Mouse (Mus musculus) lung, postnatal 14 days (tissue): ENCODE measurements at regions not wholly inside any gene's neighbourhood (a gene's known extent, or its start where the extent isn't known, plus 50 kb on each side); places are given as distances from the start of the nearest gene placed in this dataset.

Experiments
- DNase-seq: peaks from one replicate; pipeline ENCODE4 v3.0.0; 2021

- DNase-seq = no peak
These were observed 380.1 kb upstream of the Slc30a5 start for GRCm38 (mm10) chr13:101213121-101213916.

DNA sequence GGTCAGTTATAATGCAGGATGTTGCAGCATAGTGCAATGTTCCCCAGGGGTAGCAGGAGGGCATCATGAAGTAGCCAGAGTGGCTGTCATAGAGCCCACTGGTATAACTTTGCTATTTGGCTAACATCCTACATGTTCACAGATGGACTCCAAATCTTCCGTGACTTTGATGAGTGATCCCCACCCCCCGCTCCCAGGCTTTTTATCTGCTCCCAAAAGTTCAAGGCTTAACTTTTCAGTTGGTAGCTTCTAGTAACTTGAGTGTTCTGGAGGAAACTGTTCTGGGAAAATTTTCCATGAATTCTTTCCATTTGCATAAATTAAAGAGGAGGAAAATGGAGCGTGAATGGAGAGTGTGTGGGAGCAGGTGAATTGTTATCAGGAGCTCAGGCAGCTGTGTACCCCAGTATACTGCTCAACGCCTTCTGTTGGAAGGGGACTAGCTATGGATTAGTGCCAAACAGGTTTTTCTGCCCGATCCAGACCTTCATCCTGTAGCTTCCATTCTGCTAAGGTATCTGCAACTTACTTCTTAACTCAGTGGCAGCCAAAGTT is 379.2 kb upstream of the Slc30a5 start:
- no peak for DNase-seq

DNA sequence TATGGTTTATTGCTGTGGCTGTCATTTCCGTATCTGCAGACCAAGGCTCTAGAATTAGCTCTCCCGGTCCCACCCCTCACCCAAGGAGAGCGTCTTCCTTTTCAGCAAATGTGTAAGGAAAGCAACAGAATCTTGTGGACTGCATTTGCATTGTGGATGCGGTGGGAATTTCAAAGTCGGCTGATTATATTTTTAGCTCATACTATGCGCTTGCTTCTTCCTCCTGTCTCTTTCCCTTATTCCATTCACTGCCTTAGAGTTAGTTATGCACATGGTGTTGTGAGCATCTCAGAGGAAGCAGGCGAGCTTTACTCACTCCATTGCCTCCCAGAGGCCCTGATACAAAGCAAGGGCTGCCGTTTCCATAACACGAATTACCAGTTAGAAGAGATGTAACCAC is 375.6 kb upstream of the Slc30a5 start:
- no peak for DNase-seq

DNA sequence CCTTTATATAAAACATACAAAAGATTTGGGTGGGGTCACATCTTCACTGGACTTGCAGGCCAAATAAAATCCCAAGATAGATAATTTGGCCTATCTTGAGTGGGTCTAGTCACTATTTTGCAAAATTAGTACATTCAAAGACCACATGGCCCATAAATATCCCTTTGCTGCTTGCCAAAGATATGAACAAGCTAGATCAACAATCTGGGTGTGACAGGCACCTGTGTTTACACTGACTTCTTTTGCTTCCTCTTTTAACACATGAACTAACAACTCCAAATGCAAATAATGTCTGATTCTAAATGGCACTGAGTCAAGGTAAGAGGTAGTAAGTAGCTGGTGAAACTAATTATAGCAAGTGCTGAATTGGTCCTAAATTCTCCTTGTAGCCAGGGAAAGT is 370.2 kb upstream of the Slc30a5 start:
- DNase-seq = no peak

DNA sequence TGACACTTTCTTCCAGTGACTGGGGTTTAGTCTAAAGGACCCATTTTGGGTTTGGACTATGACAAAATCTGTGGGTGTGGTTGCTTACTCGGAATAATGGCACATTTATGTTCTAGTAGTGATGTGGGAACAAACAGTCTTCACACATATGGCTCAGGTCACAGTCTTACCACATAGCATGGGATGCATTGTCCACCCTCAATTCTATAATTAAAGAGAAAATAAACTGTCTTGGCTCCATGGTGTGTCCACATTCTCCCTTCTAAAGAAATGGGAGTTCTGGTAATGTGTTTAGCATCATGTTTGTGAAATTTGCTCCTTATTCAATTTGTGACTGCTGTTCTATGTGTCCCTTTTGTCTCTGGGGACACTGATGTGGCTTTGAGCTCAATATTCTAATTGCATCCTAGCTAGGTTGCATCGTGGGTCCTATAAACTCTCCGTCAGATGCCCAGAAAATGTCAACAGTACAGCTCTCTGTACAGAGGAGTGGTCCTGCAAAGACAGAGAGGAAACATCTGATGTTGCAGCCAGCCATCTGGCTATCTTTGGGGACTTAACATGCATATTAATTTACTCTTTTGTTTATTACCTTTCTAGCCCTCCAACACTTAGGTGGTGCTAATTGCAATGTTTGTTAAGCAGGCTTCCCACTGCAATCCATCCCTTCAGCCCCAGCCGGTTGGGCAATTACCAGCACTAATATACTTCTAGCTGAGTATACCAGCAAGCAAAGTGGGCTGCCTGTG is 369.5 kb upstream of the Slc30a5 start:
- DNase-seq = no peak

DNA sequence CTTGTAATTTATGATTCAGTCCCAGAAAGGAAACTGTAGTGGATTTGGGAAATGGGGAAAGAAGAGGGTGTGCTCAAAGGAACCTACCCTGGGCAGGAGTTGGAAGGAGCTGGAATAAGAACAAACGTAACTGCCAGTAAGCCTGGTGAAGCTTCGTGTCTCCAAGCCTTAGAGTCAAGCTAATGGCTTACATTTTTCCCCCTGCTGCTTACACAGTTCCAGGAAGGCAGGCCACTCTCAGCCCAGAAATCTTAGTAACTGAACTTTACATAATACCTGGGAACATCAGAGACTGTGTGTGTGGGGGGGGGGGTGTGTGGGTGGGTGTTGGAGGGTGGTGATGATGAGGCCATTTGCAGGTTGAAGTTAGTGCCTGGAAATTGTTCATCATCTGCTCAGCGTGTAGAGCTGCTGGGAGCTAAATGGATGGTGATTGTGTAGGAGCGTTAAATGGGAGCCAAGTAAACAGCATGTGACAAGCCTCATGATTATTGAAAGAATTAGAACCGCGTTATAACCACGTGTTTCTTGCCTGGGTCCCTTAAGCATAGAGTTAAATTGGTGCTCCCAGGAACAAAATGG is 357.1 kb upstream of the Slc30a5 start:
- no peak for DNase-seq

DNA sequence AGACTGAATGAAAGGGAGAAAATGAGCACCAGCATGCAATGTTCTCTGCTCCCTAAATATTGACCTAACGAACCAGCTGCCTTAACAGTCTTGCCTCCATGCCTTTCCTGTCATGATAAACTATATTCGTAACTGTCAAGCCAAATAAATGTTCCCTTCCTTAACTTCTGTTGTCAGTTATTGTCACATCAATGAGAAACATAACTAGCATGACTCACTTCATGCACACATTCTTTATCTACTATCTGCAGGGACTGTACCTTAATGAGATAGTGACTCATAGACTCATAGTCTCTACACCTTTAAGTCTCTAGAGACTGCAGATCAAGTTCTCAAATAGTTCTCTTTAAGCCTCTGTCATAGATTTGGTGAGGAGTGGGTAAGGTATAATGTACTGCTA is 349.2 kb upstream of the Slc30a5 start:
- no peak for DNase-seq

DNA sequence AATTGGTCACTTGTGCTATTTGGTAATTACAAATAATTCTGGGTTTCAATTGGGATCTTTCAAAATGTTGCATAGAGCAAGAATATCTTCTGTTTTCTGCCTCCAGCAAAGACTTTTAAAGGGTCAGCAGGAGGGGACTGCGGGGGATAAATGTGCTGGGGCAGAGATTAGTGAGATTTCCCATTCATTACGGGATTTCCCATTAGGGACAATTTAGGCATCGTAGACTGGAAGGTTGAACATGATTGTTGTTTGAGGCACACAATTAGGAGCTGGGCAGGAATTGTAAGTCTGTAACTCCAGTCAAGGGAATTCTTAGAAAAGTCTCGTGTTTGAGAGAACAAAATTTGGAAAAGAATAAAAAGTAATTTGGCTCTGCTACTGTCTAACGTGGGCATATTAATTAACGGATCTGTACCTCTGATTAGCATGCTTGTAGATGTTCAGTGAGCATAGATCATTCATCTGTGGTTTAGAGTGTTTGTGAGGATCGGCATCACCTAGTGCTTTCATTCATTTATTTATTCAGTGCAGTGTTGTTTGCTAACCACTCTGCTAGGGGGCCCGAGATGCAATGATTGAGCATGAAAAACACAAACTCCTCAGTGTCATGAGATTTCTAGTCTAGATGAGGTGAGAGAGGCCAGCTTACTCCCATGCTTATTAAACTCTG is 341.9 kb upstream of the Slc30a5 start:
- DNase-seq = no peak

- DNase-seq = no peak
These were observed 328.5 kb upstream of the Slc30a5 start for GRCm38 (mm10) chr13:101161768-101162167.

GRCm38 (mm10) chr13:101159878-101160277 is 326.7 kb upstream of the Slc30a5 start:
- DNase-seq = no peak

DNA sequence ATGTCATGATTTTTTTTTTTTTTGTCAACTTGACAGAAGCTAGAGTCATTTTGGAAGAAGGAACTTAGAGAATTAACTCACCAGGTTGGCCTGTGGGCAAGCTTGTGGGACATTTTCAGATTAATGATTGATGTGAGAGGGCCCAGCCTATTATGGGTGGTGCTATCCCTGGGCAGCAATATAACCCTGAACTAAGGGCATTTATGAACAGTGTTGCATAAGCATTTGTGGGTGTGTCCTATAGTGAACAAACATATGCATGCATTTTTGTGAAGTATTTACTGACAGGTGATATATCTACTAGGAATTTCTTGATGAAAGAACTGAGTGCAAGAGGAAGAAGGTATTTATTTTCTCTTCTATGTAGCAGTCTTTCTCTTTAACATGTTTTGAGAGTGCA is 320.5 kb upstream of the Slc30a5 start:
- DNase-seq = no peak

DNA sequence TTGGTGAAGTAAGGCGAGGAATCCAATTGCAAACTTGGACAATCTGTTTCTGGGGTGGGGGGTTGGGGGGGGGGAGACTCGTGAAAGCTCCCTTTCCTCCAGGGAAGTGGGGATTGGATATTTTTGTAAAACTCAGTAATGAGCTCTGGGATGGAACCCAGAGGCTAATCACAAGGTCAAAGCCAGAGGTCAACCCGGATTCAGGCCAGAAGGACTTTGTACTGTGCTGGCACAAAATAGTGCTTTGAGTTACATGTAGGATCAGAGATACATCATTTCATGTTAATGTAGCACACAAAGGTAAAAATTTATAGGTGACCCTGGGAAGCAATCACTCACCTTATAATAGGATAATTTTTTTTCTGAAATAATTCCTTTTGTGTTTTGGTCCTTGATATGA is 309.5 kb upstream of the Slc30a5 start:
- no peak for DNase-seq

- DNase-seq = no peak
These were observed 309.0 kb upstream of the Slc30a5 start for GRCm38 (mm10) chr13:101142104-101142735.

DNA sequence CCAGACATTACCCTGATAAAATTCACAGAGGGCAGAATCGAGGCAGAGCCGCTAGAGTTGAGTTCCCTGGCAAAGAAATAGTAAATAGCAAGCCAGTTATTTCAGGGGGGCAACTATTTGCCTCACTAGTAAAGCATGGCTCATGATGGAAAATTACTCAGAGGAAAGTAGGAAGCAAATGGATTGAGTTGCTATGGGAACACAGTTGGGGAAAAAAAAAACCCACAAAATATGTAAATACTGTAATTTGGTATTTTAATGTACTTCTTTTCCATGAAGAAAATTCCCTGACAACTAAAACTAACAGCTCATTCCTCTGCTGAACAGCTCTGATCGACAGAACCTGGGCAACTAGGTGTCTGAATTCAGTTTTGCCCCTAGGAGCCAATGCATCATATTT is 296.2 kb upstream of the Slc30a5 start:
- DNase-seq = no peak

DNA sequence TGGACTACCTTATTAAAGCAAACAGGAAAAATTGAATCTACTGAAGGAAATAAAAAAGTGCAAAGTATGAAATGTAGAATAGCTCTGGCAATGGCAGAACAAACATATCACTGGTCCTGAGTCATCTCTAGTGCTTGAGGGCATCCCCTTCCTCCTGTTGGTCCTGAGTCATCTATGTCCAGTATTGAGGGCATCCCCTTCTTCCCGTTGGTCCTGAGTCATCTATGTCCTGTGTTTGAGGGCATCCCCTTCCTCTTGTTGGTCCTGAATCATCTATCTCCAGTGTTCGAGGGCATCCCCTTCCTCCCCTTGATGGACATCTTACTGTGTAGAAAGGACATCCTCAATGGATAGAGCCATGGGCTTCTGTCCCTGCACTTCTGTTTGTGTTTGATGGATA is 294.6 kb upstream of the Slc30a5 start:
- DNase-seq = no peak

DNA sequence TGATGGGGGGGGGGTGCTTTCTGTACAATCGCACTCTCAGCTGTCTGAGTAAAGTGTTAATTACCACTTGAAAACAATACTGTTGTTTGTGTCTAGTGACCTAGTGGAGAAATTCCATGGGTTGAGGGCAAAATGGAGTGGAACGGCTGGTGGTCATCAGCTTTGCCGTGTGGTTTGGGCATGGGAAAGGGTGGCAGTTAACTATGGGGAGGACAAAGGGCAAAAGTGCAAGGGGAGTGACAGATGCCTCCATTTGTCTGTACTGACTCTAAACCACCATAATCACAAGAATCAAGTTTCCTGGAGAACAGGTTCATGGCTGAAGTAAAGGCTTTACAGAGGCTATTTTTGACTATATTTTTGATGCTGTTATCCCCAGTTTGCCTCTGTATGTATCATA is 294.0 kb upstream of the Slc30a5 start:
- no peak for DNase-seq

GRCm38 (mm10) chr13:101117311-101117710 is 284.1 kb upstream of the Slc30a5 start:
- DNase-seq = no peak

GRCm38 (mm10) chr13:101115296-101115695 is 282.1 kb upstream of the Slc30a5 start:
- DNase-seq = no peak

- no peak for DNase-seq
These were observed 278.9 kb upstream of the Slc30a5 start for GRCm38 (mm10) chr13:101112176-101112575.

- DNase-seq = no peak
These were observed 278.5 kb upstream of the Slc30a5 start for GRCm38 (mm10) chr13:101111773-101112172.

- DNase-seq = no peak
These were observed 267.4 kb upstream of the Slc30a5 start for GRCm38 (mm10) chr13:101100621-101101020.

- DNase-seq = no peak
These were observed 263.6 kb upstream of the Slc30a5 start for GRCm38 (mm10) chr13:101096856-101097255.

GRCm38 (mm10) chr13:101096221-101096620 is 263.0 kb upstream of the Slc30a5 start:
- no peak for DNase-seq
